Mouse (Mus musculus): Measurements from ENCODE around the gene Gm4969. TPM values are rescaled to one million over a fixed set of nuclear protein-coding genes. Genes with fewer than 3 reads are reported as not detected.
A peak's percentile ranks its signal among the peaks of the same experiment; 100 is the strongest.
"Not testable (repeated sequence)": the region's sequence is repeated elsewhere in the genome, so short reads cannot be mapped to it uniquely, and the experiment has no call there.

Gene Gm4969
- not detected in 2 replicates for polyA plus RNA-seq (2012; ENCODE audit: insufficient read depth, insufficient read length, missing spikeins)

DNA sequence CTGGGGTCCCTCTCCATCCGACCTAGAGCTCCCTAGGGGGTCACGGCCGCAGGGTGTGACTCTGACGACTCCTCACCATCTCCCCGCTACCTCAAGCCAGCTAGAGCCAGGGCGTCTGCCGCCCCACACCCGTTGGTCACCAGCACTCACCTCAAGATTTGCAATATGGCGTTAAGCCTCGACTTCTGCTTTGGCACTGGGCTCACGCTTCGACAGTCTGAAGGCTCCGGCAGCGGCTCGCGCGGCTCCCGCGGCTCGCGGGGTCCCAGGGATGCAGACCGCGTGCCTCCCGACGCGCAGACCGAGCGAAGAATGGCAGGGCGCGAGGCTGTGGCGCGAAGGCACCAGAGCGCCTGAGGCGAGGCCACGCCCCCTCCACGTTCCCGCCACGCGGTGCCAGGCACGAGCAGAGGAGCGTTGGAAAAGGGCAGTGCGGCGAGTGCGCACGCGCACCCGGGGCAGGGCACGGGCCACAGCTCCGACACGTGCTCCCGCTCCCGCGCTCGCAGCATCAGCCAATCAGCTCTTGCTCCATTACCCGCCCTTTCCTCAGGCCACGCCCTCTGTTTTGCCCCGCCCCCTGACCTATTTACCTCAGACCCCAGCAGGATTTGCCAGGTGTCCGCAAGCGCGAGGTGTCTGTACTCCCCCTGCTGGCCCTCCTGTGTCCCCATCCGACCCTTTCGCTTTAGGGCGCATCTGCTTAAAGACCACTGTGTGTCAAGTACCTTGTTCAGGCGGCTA, at the start of gene Gm4969:
Gene Gm4969 (minus strand): TSS at position 341 of the 744 bp plus-strand sequence.
- Histone ChIP-seq H3K4me3 (ENCODE audit: insufficient read depth, low read depth, low read length) (no peak within 1 kb of the TSS), H3K27ac (replicated peaks; ENCODE audit: low read depth, low read length) (no peak within 1 kb of the TSS), H3K4me1 (ENCODE audit: control insufficient read depth, insufficient read depth, insufficient read length, low read length) (0 out of 2 replicates have a peak, but pooled peaks cover 6% of the 10 kb centered on the region)

DNA sequence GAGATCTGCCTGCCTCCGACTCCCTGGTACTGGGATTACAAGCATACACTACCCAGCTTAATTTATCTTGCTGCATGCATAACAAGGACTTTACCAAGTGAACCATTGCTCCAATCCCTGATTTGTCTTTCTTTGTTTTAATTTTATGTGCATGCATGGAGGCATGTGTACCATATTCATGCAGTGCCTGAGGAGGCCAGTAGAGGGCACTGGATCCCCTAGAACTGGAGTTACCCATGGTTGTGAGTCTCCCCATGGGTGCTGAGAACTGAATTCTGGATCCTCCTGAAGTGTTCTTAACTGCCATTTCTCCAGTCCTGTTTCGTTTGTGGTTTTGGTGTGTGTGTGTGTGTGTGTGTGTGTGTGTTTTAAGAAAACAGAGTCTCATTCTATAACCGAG, 48.8 kb upstream of the Gm4969 start:
- Histone ChIP-seq H3K4me3 (ENCODE audit: insufficient read depth, low read depth, low read length) (no peak overlapping the region), H3K27ac (replicated peaks; ENCODE audit: low read depth, low read length) (no peak overlapping the region), H3K4me1 (ENCODE audit: control insufficient read depth, insufficient read depth, insufficient read length, low read length) (no peaks in the 10 kb centered on the region)

DNA sequence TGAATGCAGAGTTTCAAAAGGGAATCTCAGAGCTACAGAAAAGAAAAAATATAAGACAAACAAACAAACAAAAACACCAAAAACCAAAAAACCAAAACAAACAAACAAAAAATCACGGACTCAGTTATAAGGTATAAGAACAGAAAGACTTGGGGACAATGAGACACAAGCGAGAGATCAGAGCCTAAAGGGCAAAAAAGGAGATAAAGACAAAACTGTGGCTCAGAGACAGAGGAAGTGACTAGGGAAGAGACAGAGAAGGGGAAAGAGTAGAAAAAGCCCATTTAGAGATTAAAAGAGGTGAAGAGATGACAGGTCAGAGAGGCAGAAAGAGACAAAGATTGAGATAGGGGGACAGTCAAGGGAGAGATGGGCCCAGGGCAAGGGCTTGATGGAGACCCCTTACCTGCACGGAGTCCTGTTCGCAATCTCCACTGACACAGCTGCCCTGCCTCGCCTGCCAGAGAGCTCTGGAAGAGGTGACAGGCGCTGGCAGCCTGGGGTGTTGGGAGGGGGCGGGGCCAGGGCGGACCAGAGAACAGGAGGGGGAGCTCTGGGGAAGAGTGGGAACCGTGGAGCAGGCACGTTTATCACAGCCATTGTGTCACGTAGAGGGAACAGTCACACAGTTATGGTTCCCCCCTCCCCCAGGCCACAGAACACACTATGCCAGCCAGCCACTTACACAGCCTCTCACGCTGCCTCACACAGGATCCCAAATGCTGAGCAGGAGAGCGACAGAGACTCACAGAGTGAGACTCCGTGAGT, 47.7 kb upstream of the Gm4969 start, which contains the start of gene Gipr:
Gene Gipr (minus strand): TSS at position 472 of the 768 bp plus-strand sequence.
- Histone ChIP-seq H3K4me1 (ENCODE audit: control insufficient read depth, insufficient read depth, insufficient read length, low read length) (no peaks in the 10 kb centered on the region), H3K4me3 (ENCODE audit: insufficient read depth, low read depth, low read length) (no peak within 1 kb of the TSS), H3K27ac (replicated peaks; ENCODE audit: low read depth, low read length) (no peak within 1 kb of the TSS)

DNA sequence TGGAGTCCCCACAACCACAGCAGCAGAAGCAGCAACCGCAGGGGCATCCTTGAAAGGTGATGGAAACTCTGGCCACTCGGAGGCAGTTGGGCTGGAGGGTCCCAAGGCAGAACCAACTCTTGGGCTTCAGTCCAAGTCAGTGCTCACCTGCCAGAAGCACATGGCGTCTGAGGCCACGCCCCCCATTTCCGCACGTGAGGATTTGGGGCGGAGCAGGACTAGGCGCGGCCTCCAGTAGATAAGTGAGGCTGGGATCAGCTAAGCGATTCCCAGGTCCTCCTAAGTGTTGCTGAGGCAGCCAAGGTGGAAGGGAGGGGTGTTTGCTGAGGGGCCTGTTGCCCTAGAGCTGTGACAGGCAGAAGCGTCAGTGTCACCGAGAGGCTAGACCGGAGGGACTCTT, 46.8 kb upstream of the Gm4969 start:
- Histone ChIP-seq H3K4me1 (ENCODE audit: control insufficient read depth, insufficient read depth, insufficient read length, low read length) (no peaks in the 10 kb centered on the region), H3K27ac (replicated peaks; ENCODE audit: low read depth, low read length) (no peak overlapping the region), H3K4me3 (ENCODE audit: insufficient read depth, low read depth, low read length) (no peak overlapping the region)

DNA sequence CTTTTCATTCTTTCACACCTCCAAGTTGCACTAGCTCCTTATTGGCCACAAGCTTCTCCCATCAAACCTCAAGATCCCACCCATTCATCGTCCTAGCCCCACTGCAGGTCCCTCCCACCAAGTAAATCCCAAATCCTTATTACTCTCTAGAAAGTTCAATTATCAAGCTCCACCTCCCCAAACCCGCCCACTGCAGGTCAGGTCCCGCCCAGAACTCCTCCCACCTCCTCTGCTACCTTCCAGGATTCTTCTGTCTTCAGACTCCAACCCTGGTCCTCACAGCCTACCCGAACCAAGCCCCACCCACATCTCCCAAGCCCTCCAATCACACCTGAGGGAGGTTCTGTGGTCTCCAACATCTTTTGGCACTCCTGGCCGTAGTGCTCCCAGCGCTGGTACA, 46.0 kb upstream of the Gm4969 start:
- Histone ChIP-seq H3K4me1 (ENCODE audit: control insufficient read depth, insufficient read depth, insufficient read length, low read length) (no peaks in the 10 kb centered on the region), H3K27ac (replicated peaks; ENCODE audit: low read depth, low read length) (no peak overlapping the region), H3K4me3 (ENCODE audit: insufficient read depth, low read depth, low read length) (no peak overlapping the region)

DNA sequence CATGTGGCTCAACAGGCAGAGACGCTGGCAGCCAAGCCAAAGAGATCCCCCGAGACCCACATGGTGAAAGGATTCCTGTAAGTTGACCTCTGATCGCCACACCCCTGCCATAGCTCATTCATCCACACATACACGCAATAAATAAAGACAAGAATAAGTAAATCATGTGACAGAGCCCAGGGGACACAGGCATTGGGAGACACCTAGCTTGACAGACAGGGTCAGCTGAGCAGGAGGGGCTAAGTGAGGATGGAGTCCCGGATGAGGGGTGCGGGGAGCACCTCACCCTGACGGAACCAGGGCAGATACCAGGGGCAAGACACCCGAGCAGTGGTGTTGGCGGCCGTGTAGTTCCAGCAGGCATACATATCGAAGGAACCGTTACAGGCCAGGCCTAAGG, 45.6 kb upstream of the Gm4969 start:
- no peaks in the 10 kb centered on the region for H3K4me1 ChIP-seq (ENCODE audit: control insufficient read depth, insufficient read depth, insufficient read length, low read length)
- H3K4me3 ChIP-seq (ENCODE audit: insufficient read depth, low read depth, low read length): no peak overlapping the region
- H3K27ac ChIP-seq (replicated peaks; ENCODE audit: low read depth, low read length): no peak overlapping the region

DNA sequence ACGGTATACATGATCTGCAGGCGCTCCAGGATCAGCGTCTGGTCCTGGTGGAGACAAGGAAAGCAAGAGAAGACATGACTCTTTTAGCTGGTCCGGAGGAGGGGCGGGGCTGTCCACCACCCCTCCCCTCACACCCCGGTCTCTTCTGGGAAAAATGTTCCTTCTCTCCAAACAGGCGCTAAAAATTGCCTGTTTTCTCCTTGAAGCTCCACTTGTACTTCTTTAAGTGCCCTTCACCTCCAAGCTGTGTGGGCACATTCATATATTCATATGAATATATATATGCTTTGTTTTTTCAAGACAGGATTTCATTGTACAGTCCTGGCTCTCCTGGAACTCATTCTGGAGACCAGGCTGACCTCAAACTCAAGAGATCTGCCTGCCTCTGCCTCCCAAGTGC, 44.8 kb upstream of the Gm4969 start:
- no peak overlapping the region for H3K4me3 ChIP-seq (ENCODE audit: insufficient read depth, low read depth, low read length)
- H3K4me1 ChIP-seq (ENCODE audit: control insufficient read depth, insufficient read depth, insufficient read length, low read length): no peaks in the 10 kb centered on the region

DNA sequence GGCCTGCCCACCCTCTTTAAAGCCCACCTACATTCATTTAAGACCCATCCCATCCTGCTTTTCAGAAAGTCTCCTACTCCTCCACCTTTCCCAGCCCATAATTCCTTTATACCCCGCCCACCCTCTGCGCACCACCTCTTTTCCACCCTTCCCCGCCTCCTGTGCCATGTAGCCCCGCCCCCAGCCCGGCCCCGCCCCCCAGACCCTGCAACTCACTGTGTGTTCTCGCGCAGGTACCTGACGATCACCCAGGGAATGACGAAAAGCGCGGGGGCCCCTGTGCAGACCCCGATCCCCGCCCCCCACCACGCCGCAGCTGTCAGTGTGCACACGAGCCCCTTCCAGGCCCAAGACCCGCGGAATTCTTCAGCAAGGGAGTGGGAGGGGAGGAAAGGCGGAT, 41.9 kb upstream of the Gm4969 start:
- Histone ChIP-seq H3K4me3 (ENCODE audit: insufficient read depth, low read depth, low read length) (no peak overlapping the region), H3K4me1 (ENCODE audit: control insufficient read depth, insufficient read depth, insufficient read length, low read length) (no peaks in the 10 kb centered on the region), H3K27ac (replicated peaks; ENCODE audit: low read depth, low read length) (no peak overlapping the region)

More for the DNA sequence above, 44.8 kb upstream of the Gm4969 start:
- H3K27ac ChIP-seq (replicated peaks; ENCODE audit: low read depth, low read length): no peak overlapping the region

DNA sequence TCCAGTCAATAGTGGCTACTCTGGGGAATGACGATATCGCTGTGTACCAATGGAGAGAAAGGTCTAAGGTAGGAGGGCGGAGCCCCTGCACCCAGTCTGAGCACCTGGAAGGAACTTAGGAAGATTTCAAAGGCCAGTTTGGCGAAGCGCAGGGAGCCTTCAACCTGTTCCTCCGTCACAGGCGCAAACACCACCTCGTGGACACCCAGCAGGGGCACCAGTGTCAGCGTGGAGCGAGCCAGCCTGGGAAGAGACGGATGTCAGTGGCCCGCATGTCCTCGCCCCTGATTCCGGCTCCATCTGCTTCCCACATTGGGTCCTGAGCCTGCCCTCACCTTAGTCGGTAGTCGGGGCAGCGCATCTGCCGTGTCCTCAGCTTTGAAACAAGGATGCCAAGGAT, 41.2 kb upstream of the Gm4969 start:
- no peaks in the 10 kb centered on the region for H3K4me1 ChIP-seq (ENCODE audit: control insufficient read depth, insufficient read depth, insufficient read length, low read length)
- H3K27ac ChIP-seq (replicated peaks; ENCODE audit: low read depth, low read length): no peak overlapping the region
- no peak overlapping the region for H3K4me3 ChIP-seq (ENCODE audit: insufficient read depth, low read depth, low read length)

DNA sequence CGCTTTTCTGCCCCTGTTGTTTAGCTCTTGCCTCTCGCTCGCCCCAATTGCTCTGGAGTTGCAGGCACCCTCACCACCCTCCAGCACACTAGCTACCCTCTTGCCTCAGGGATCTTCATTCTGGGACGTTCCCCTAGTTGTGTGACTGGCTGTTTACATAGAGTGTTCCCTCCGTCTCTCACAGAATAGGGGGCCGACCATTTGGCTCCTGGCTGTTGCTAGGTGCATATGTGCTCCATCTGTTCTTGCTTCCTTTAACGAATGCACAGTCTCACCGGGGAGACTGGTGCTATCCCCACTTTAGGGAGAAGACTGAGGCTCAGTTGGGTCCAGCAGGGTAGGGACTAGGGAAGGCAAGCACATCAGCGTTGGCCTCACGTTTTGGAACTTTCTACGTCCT, 40.4 kb upstream of the Gm4969 start:
- Histone ChIP-seq H3K4me3 (ENCODE audit: insufficient read depth, low read depth, low read length) (no peak overlapping the region), H3K4me1 (ENCODE audit: control insufficient read depth, insufficient read depth, insufficient read length, low read length) (no peaks in the 10 kb centered on the region), H3K27ac (replicated peaks; ENCODE audit: low read depth, low read length) (no peak overlapping the region)

DNA sequence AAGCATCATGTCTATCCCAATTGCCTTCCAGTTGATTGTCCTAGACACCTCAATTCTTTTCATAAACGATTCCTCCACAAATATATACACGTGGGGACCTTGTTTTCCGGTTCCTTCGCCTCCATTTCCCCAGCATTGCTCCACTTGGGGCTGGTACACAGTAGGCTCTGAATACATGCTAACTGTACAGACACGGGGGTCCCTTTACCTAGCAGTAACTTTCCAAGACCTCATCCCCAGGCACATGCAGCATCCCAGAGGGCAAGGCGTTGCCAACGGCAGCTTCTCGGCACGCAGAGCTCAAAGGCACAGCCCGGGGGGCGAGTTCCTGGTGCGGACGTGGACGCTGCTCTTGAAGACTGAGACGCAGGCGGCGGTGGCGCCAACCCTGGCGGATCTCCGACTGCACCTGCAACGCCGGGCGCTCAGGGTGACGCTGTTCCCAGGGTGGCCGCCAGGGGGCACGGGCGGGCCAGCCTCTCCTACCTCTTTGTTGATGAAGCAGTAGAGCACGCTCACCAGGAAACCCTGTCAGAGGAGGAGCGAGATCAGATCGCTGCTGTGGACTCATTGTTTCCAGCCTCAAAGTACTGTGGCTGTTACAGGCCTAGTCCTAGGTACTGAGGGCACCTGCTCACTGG, 39.1 kb upstream of the Gm4969 start:
- Histone ChIP-seq H3K27ac (replicated peaks; ENCODE audit: low read depth, low read length) (no peak overlapping the region), H3K4me1 (ENCODE audit: control insufficient read depth, insufficient read depth, insufficient read length, low read length) (no peaks in the 10 kb centered on the region), H3K4me3 (ENCODE audit: insufficient read depth, low read depth, low read length) (no peak overlapping the region)

DNA sequence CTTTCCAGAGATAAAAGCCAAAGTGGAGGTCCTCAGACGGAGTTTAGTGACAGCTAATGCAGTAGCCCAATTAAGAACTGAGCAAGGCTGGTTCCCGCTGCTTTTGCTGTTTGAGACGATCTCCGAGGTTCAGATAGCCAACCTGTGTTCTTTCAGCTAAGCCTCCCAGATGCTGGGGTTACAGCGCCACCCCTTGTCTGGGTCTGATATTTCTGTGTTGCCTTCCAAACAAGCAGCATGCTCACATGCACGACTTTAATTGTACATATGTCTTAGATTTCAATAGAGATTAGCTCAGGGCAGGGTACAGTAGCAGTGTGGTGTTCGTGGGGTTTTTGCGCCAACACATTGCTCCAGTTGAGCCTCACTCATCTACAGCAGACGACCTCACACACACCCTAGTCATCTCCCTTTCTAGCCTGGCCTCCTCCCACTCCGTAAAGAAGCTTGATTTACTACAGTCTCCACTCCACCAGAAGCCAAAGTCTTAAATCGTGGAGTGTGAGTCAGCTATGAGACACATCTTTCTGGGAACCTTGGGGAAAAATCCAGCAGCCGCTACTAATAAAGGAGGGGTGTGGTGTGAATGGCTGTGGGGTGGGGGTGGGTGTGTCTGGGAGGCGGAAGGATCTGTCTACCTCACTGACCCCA, 37.8 kb upstream of the Gm4969 start:
- no peak overlapping the region for H3K27ac ChIP-seq (replicated peaks; ENCODE audit: low read depth, low read length)
- no peaks in the 10 kb centered on the region for H3K4me1 ChIP-seq (ENCODE audit: control insufficient read depth, insufficient read depth, insufficient read length, low read length)
- H3K4me3 ChIP-seq (ENCODE audit: insufficient read depth, low read depth, low read length): no peak overlapping the region

DNA sequence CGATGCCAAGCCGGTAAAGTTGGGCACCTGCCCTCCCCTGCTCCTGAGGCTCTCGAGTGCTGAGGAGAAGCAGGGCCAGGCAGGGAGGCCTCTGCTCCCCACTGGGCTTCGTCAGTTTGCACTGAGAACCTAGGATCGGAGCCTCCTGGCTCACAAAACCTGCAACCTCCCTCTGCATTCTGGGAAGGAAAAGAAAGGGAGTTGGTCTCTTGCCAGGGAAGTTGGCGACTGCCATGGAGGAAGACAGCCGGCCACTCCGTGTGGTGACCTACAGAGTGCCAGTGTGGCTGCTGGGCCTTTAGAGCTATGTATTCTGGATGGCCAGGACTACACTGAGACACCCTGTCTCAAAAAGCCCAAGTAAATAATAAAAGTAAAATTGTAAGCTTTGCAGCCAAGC, 36.6 kb upstream of the Gm4969 start:
- no peak overlapping the region for H3K27ac ChIP-seq (replicated peaks; ENCODE audit: low read depth, low read length)
- H3K4me3 ChIP-seq (ENCODE audit: insufficient read depth, low read depth, low read length): no peak overlapping the region
- no peaks in the 10 kb centered on the region for H3K4me1 ChIP-seq (ENCODE audit: control insufficient read depth, insufficient read depth, insufficient read length, low read length)

DNA sequence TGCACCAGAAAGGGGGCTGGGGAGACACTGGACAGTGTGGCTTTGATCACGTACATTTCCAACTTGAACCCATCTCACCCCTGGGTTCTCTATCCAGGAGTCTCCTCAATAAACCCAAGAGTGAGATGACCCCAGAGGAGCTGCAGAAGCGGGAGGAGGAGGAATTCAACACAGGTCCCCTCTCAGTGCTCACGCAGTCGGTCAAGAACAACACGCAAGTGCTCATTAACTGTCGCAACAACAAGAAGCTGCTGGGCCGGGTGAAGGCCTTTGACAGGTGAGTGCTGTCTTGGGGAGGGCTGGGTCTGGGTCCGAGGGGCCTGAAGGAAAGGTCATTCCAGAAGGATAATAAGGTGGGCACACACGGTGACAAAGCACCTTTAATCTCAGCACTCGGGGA, 33.0 kb upstream of the Gm4969 start:
- not testable (repeated sequence) for H3K27ac ChIP-seq (replicated peaks; ENCODE audit: low read depth, low read length); H3K4me3 ChIP-seq (ENCODE audit: insufficient read depth, low read depth, low read length); H3K4me1 ChIP-seq (ENCODE audit: control insufficient read depth, insufficient read depth, insufficient read length, low read length)

DNA sequence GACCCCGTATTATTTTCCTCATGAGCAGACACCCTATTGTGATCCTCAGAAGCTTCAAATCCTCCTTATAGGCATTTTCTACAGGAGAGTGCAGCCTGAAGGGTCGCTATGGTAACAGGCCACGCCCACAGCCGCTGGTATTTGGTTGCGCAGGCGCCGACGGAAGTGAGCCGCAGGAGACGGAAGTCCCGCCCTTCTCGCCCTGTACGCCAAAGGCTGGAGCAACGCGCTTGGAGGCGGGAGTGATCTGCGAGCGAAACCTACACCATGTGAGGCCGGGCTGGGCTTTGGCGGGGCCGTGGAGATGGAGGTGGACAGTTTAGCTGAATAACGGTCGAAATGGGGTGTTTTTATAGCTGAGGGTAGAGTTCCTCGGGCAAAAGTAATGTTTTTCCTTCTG, 31.5 kb upstream of the Gm4969 start, which contains the start of gene Snrpd2:
Gene Snrpd2 (plus strand): TSS at position 97 of the 400 bp plus-strand sequence.
- peak within 1 kb of the TSS; percentile 48 for H3K27ac ChIP-seq (replicated peaks; ENCODE audit: low read depth, low read length)
- peaks cover 6% of the 10 kb centered on the region; the same call in 1 of the 2 replicates for H3K4me1 ChIP-seq (ENCODE audit: control insufficient read depth, insufficient read depth, insufficient read length, low read length)
- H3K4me3 ChIP-seq (ENCODE audit: insufficient read depth, low read depth, low read length): peak within 1 kb of the TSS; percentile 70

All from brown adipose tissue, adult 24 weeks (tissue).